Mouse (Mus musculus) embryonic fibroblast, embryonic 13.5 days (primary cell): ENCODE results near the gene Nkx3-2.

Experiments
- CTCF ChIP-seq: IDR thresholded peaks from 2 replicates; pipeline ENCODE4 v1.5.1; 2011; ENCODE audit warnings: mild to moderate bottlenecking, control low read depth, low read length, moderate library complexity, borderline replicate concordance; ENCODE audit not compliant: insufficient read depth
- POLR2A ChIP-seq: IDR thresholded peaks from 2 replicates; pipeline ENCODE4 v1.6.1; 2011; ENCODE audit warnings: low read depth, mild to moderate bottlenecking, control low read depth, low read length, moderate library complexity

DNA sequence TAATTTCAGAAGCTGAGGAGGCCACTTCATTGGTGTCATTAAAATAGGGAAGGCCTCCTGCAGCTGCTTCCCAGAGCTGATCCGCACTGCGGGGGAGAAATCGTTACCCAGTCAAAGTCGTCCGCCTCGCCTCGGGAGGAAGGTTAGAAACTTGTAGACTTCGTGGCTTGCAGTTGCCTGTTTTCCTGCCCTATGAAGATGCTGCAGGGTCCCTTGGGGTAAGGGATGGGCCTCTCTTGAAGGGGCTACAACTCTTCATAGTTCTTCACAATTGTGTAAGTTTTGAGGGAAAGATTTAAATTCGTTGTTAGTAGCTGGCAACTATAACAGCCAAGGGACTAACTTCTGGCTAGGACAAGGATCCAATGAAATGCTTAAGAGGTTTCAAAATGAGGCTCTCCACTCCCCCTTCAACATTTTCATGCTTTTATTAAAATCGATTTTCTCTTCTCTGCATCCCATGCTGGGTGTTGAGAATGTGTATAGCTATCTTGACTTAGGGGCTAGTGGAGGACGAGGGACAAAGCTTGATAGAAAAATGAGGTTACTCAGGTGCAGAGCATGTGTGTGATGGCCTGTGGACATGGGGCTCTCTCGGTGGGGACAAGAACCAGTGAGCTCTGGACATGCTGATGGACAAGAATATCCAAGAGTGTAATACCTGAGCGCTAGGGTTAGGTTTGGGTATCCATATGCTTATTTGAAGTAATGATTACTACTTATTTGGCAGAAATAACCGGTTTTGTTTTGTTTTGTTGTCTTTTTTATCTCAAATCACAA, 1.5 kb upstream of the Nkx3-2 start:
- TF ChIP-seq CTCF (no peak), POLR2A (no peak)
